Mouse (Mus musculus): ENCODE results near the gene Gm10715. TPM values are rescaled to one million over a fixed set of nuclear protein-coding genes. Genes with fewer than 3 reads are reported as not detected.
A peak's percentile ranks its signal among the peaks of the same experiment; 100 is the strongest.
"Not testable (repeated sequence)": the region's sequence is repeated elsewhere in the genome, so short reads cannot be mapped to it uniquely, and the experiment has no call there.

Gene Gm10715
- total and polyA plus RNA-seq, 2 experiments = not detected

DNA sequence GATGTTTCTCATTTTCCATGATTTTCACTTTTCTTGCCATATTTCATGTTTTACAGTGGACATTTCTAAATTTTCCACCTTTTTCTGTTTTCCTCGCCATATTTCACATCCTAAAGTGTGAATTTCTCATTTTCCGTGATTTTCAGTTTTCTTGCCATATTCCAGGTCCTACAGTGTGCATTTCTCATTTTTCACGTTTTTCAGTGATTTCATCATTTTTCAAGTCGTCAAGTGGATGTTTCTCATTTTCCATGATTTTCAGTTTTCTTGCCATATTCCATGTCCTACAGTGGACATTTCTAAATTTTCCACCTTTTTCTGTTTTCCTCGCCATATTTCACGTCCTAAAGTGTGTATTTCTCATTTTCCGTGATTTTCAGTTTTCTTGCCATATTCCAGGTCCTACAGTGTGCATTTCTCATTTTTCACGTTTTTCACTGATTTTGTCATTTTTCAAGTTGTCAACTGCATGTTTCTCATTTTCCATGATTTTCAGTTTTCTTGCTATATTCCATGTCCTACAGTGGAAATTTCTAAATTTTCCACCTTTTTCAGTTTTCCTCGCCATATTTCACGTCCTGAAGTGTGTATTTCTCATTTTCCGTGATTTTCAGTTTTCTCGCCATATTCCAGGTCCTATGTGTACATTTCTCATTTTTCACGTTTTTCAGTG, 13.2 kb upstream of the Gm10715 start, which contains the start of gene Gm10718:
Gm10718 (plus strand) TSS at position 236 of the 673 bp plus-strand sequence.
- H3K4me1 ChIP-seq (ENCODE audit: control insufficient read depth, insufficient read depth, low read length); H3K27ac ChIP-seq (replicated peaks; ENCODE audit: insufficient read depth, low read depth, low read length); H3K9ac ChIP-seq (ENCODE audit: low read depth, low read length); H3K4me3 ChIP-seq (ENCODE audit: insufficient read depth, low read depth, low read length); H3K27me3 ChIP-seq (ENCODE audit: control insufficient read depth, insufficient read depth, low read length); H3K36me3 ChIP-seq (ENCODE audit: control insufficient read depth, insufficient read depth, low read length); DNase-seq (ENCODE audit: extremely low read depth, low read depth, low spot score); H3K79me2 ChIP-seq (ENCODE audit: control insufficient read depth, insufficient read depth, low read length): not testable (repeated sequence)
- WGBS = 79% methylated on average over 12 of the region's 13 CpGs

DNA sequence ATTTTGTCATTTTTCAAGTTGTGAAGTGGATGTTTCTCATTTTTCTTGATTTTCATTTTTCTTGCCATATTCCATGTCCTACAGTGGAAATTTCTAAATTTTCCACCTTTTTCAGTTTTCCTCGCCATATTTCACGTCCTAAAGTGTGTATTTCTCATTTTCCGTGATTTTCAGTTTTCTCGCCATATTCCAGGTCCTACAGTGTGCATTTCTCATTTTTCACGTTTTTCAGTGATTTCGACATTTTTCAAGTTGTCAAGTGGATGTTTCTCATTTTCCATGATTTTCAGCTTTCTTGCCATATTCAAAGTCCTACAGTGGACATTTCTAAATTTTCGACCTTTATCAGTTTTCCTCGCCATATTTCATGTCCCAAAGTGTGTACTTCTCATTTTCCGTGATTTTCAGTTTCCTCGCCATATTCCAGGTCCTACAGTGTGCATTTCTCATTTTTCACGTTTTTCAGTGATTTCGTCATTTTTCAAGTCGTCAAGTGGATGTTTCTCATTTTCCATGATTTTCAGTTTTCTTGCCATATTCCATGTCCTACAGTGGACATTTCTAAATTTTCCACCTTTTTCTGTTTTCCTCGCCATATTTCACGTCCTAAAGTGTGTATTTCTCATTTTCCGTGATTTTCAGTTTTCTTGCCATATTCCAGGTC, 12.6 kb upstream of the Gm10715 start:
- H3K36me3 ChIP-seq (ENCODE audit: control insufficient read depth, insufficient read depth, low read length); H3K27me3 ChIP-seq (ENCODE audit: control insufficient read depth, insufficient read depth, low read length); DNase-seq (ENCODE audit: extremely low read depth, low read depth, low spot score); H3K27ac ChIP-seq (replicated peaks; ENCODE audit: insufficient read depth, low read depth, low read length); H3K9ac ChIP-seq (ENCODE audit: low read depth, low read length); H3K4me1 ChIP-seq (ENCODE audit: control insufficient read depth, insufficient read depth, low read length); H3K4me3 ChIP-seq (ENCODE audit: insufficient read depth, low read depth, low read length); H3K79me2 ChIP-seq (ENCODE audit: control insufficient read depth, insufficient read depth, low read length): not testable (repeated sequence)
- 78% methylated on average over 16 of the region's 16 CpGs for WGBS

DNA sequence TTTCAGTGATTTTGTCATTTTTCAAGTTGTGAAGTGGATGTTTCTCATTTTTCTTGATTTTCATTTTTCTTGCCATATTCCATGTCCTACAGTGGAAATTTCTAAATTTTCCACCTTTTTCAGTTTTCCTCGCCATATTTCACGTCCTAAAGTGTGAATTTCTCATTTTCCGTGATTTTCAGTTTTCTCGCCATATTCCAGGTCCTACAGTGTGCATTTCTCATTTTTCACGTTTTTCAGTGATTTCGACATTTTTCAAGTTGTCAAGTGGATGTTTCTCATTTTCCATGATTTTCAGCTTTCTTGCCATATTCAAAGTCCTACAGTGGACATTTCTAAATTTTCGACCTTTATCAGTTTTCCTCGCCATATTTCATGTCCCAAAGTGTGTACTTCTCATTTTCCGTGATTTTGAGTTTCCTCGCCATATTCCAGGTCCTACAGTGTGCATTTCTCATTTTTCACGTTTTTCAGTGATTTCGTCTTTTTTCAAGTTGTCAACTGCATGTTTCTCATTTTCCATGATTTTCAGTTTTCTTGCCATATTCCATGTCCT, 11.7 kb upstream of the Gm10715 start, which contains the start of gene Gm10717:
Gm10717 (plus strand) TSS at position 506 of the 556 bp plus-strand sequence.
- not testable (repeated sequence) for DNase-seq (ENCODE audit: extremely low read depth, low read depth, low spot score); H3K27me3 ChIP-seq (ENCODE audit: control insufficient read depth, insufficient read depth, low read length); H3K36me3 ChIP-seq (ENCODE audit: control insufficient read depth, insufficient read depth, low read length); H3K9ac ChIP-seq (ENCODE audit: low read depth, low read length); H3K79me2 ChIP-seq (ENCODE audit: control insufficient read depth, insufficient read depth, low read length); H3K4me3 ChIP-seq (ENCODE audit: insufficient read depth, low read depth, low read length); H3K4me1 ChIP-seq (ENCODE audit: control insufficient read depth, insufficient read depth, low read length); H3K27ac ChIP-seq (replicated peaks; ENCODE audit: insufficient read depth, low read depth, low read length)
- WGBS = 71% methylated on average over 12 of the region's 12 CpGs

DNA sequence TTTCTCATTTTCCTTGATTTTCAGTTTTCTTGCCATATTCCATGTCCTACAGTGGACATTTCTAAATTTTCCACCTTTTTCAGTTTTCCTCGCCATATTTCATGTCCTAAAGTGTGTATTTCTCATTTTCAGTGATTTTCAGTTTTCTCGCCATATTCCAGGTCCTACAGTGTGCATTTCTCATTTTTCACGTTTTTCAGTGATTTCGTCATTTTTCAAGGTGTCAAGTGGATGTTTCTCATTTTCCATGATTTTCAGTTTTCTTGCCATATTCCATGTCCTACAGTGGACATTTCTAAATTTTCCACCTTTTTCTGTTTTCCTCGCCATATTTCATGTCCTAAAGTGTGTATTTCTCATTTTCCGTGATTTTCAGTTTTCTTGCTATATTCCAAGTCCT, 11.0 kb upstream of the Gm10715 start:
- not testable (repeated sequence) for H3K4me3 ChIP-seq (ENCODE audit: insufficient read depth, low read depth, low read length); H3K9ac ChIP-seq (ENCODE audit: low read depth, low read length); H3K79me2 ChIP-seq (ENCODE audit: control insufficient read depth, insufficient read depth, low read length); H3K27me3 ChIP-seq (ENCODE audit: control insufficient read depth, insufficient read depth, low read length); DNase-seq (ENCODE audit: extremely low read depth, low read depth, low spot score); H3K36me3 ChIP-seq (ENCODE audit: control insufficient read depth, insufficient read depth, low read length); H3K27ac ChIP-seq (replicated peaks; ENCODE audit: insufficient read depth, low read depth, low read length); H3K4me1 ChIP-seq (ENCODE audit: control insufficient read depth, insufficient read depth, low read length)
- 75% methylated on average over 5 of the region's 6 CpGs for WGBS

DNA sequence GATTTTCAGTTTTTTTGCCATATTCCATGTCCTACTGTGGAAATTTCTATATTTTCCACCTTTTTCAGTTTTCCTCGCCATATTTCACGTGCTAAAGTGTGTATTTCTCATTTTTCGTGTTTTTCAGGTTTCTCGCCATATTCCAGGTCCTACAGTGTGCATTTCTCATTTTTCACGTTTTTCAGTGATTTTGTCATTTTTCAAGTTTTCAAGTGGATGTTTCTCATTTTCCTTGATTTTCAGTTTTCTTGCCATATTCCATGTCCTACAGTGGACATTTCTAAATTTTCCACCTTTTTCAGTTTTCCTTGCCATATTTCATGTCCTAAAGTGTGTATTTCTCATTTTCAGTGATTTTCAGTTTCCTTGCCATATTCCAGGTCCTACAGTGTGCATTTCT, 10.5 kb upstream of the Gm10715 start:
- H3K36me3 ChIP-seq (ENCODE audit: control insufficient read depth, insufficient read depth, low read length); H3K27ac ChIP-seq (replicated peaks; ENCODE audit: insufficient read depth, low read depth, low read length); DNase-seq (ENCODE audit: extremely low read depth, low read depth, low spot score); H3K27me3 ChIP-seq (ENCODE audit: control insufficient read depth, insufficient read depth, low read length); H3K9ac ChIP-seq (ENCODE audit: low read depth, low read length); H3K4me3 ChIP-seq (ENCODE audit: insufficient read depth, low read depth, low read length); H3K4me1 ChIP-seq (ENCODE audit: control insufficient read depth, insufficient read depth, low read length); H3K79me2 ChIP-seq (ENCODE audit: control insufficient read depth, insufficient read depth, low read length): not testable (repeated sequence)
- 74% methylated on average over 5 of the region's 5 CpGs for WGBS

DNA sequence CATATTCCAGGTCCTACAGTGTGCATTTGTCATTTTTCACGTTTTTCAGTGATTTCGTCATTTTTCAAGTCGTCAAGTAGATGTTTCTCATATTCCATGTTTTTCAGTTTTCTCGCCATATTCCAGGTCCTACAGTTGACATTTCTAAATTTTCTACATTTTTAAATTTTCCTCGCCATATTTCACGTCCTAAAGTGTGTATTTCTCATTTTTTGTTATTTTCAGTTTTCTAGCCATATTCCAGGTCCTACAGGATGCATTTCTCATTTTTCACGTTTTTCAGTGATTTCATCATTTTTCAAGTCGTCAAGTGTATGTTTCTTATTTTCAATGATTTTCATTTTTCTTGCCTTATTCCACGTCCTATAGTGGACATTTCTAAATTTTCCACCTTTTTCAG, 9.9 kb upstream of the Gm10715 start:
- H3K79me2 ChIP-seq (ENCODE audit: control insufficient read depth, insufficient read depth, low read length); H3K9ac ChIP-seq (ENCODE audit: low read depth, low read length); H3K27me3 ChIP-seq (ENCODE audit: control insufficient read depth, insufficient read depth, low read length); H3K27ac ChIP-seq (replicated peaks; ENCODE audit: insufficient read depth, low read depth, low read length); DNase-seq (ENCODE audit: extremely low read depth, low read depth, low spot score); H3K4me3 ChIP-seq (ENCODE audit: insufficient read depth, low read depth, low read length); H3K4me1 ChIP-seq (ENCODE audit: control insufficient read depth, insufficient read depth, low read length); H3K36me3 ChIP-seq (ENCODE audit: control insufficient read depth, insufficient read depth, low read length): not testable (repeated sequence)
- 68% methylated on average over 9 of the region's 9 CpGs for WGBS

DNA sequence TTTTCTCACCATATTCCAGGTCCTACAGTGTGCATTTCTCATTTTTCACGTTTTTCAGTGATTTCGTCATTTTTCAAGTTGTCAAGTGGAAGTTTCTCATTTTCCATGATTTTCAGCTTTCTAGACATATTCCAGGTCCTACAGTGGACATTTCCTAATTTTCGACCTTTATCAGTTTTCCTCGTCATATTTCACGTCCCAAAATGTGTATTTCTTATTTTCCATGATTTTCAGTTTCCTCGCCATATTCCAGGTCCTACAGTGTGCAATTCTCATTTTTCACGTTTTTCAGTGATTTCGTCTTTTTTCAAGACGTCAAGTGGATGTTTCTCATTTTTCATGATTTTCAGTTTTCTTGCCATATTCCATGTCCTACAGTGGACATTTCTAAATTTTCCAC, 9.5 kb upstream of the Gm10715 start:
- H3K27ac ChIP-seq (replicated peaks; ENCODE audit: insufficient read depth, low read depth, low read length); H3K27me3 ChIP-seq (ENCODE audit: control insufficient read depth, insufficient read depth, low read length); H3K79me2 ChIP-seq (ENCODE audit: control insufficient read depth, insufficient read depth, low read length); H3K4me1 ChIP-seq (ENCODE audit: control insufficient read depth, insufficient read depth, low read length); H3K36me3 ChIP-seq (ENCODE audit: control insufficient read depth, insufficient read depth, low read length); H3K9ac ChIP-seq (ENCODE audit: low read depth, low read length); H3K4me3 ChIP-seq (ENCODE audit: insufficient read depth, low read depth, low read length): not testable (repeated sequence)
- DNase-seq (ENCODE audit: extremely low read depth, low read depth, low spot score) = peak; percentile 52
- WGBS = 71% methylated on average over 9 of the region's 9 CpGs

DNA sequence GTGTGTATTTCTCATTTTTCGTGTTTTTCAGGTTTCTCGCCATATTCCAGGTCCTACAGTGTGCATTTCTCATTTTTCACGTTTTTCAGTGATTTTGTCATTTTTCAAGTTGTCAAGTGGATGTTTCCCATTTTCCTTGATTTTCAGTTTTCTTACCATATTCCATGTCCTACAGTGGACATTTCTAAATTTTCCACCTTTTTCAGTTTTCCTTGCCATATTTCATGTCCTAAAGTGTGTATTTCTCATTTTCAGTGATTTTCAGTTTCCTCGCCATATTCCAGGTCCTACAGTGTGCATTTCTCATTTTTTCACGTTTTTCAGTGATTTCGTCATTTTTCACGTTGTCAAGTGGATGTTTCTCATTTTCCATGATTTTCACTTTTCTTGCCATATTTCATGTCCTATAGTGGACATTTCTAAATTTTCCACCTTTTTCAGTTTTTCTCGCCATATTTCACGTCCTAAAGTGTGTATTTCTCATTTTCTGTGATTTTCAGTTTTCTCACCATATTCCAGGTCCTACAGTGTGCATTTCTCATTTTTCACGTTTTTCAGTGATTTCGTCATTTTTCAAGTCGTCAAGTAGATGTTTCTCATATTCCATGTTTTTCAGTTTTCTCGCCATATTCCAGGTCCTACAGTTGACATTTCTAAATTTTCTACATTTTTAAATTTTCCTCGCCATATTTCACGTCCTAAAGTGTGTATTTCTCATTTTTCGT, 7.2 kb upstream of the Gm10715 start:
- H3K27me3 ChIP-seq (ENCODE audit: control insufficient read depth, insufficient read depth, low read length); H3K27ac ChIP-seq (replicated peaks; ENCODE audit: insufficient read depth, low read depth, low read length); H3K36me3 ChIP-seq (ENCODE audit: control insufficient read depth, insufficient read depth, low read length); DNase-seq (ENCODE audit: extremely low read depth, low read depth, low spot score); H3K9ac ChIP-seq (ENCODE audit: low read depth, low read length); H3K79me2 ChIP-seq (ENCODE audit: control insufficient read depth, insufficient read depth, low read length); H3K4me1 ChIP-seq (ENCODE audit: control insufficient read depth, insufficient read depth, low read length); H3K4me3 ChIP-seq (ENCODE audit: insufficient read depth, low read depth, low read length): not testable (repeated sequence)
- 67% methylated on average over 14 of the region's 16 CpGs for WGBS

All from liver, adult 2 months (tissue).